Mouse (Mus musculus) ZHBTc4 (cell line): ENCODE data around the gene Plcl1.
"Not testable (repeated sequence)": the region's sequence is repeated elsewhere in the genome, so short reads cannot be mapped to it uniquely, and the experiment has no call there.

ENCODE experiments used
- DNase-seq: peaks from one replicate; pipeline ENCODE4 v3.0.0-alpha.2; 2011; ENCODE audit warnings: low read depth, low spot score

Plcl1 gene

GRCm38 (mm10) chr1:55438617-55439016, 32.9 kb downstream of the Plcl1 start:
- DNase-seq = no peak

GRCm38 (mm10) chr1:55445043-55445688, 39.4 kb downstream of the Plcl1 start:
- no peak for DNase-seq

- no peak for DNase-seq
These were observed 39.9 kb downstream of the Plcl1 start for GRCm38 (mm10) chr1:55445689-55446044.

DNA sequence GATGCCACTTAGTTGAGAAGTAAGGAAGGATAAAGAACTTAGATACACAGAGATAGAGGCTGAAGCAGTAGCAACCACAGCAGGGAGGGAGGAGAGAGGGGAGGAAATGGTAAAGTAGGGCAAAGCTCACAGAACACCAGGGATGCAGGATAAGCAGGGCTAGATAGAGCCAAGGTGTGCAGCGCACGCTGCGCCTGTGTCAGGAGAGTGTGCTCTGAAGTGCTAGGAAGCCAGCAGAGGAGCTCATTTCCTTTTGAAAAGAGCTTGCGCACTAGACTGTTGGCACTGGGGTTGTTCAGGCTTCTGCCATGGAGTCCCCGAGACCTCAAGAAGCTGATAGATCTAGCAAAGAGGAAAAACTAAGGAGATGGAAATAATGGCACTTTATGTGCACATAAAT, 40.6 kb downstream of the Plcl1 start:
- no peak for DNase-seq

- no peak for DNase-seq
These were observed 41.2 kb downstream of the Plcl1 start for GRCm38 (mm10) chr1:55446876-55447275.

GRCm38 (mm10) chr1:55447661-55448060, 41.9 kb downstream of the Plcl1 start:
- peak; percentile 54 for DNase-seq

DNA sequence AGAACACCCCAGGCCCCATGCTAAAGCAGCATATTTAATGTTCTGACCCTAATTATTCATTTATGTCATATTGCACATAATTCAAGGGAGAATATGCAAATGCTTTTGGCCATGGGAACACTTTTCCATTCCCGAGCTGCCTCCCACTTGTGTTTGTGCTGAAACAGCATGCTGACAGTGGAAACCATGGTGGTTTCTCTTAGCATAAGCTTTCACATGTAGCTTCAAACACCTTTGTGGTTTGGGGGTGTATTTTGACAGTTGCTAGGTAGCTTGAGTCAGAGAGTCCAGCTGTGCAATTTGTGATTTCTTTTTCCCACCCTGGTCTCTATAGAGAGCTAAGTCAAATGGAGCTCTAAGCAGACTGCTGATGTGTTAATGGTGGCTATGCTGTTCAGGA, 42.4 kb downstream of the Plcl1 start:
- DNase-seq = no peak

GRCm38 (mm10) chr1:55449779-55450178, 44.1 kb downstream of the Plcl1 start:
- DNase-seq = no peak

DNA sequence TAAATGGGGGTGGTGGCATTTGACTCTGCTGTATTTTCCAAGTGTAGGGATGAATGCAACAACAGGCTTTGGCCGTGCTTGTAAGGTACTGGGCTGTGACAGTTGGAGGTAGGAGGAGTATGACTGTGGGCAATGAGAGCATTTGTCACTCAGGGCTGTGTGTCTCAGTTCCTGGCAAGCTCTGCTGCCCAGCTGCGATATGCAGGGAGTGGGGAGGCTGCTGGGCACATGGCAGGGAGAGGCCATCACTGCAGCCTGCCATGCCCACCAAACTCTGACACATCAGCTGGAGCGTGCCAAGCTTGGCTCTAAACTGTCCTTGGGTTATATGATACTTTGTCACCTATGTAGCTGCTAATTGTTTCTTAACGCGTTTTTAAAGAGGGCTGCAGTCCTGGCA, 48.4 kb downstream of the Plcl1 start:
- DNase-seq = no peak

GRCm38 (mm10) chr1:55462301-55462700, 56.6 kb downstream of the Plcl1 start:
- no peak for DNase-seq

DNA sequence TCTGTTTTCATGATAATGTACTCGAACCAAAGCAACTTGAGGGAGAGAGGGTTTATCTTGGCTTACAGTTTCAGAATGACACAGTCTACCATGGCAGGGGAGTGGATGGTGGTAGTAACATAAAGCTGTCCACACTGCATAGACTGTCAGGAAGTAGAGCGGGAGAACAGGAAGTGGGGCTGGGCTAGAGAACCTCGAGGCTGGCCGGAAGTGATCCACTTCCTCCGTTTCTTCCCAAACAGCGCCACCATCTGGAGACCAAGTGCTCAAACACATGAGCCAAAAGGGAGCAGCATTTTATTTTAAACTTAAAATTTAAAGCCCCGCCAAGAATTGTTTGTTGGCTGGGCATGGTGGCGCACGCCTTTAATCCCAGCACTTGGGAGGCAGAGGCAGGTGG, 68.0 kb downstream of the Plcl1 start:
- DNase-seq = peak; percentile 47

- DNase-seq = no peak
These were observed 69.3 kb downstream of the Plcl1 start for GRCm38 (mm10) chr1:55474976-55475375.

- peak; percentile 34 for DNase-seq
These were observed 81.7 kb downstream of the Plcl1 start for GRCm38 (mm10) chr1:55487371-55487770.

GRCm38 (mm10) chr1:55488261-55488660, 82.5 kb downstream of the Plcl1 start:
- DNase-seq = no peak

GRCm38 (mm10) chr1:55489355-55489754, 83.6 kb downstream of the Plcl1 start:
- DNase-seq = no peak

DNA sequence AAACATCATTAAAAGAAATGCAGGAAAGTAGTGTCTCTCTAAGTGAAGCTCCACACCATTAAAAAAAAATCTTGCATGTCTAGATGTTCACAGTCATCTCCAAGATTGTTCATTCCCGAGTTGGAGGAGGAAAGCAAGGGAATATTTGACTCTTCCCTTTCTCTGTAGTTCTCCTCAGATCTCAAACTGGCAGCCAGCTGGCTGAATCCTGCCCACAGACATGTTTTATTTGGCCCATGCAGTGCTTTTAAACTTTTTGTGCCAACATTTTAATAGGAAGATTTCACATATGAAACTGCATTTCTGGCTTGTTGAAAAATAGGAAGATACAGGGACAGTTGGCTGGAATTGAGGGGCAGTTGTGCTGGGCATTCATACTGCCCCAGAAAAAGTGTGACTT, 94.2 kb downstream of the Plcl1 start:
- DNase-seq = no peak

DNA sequence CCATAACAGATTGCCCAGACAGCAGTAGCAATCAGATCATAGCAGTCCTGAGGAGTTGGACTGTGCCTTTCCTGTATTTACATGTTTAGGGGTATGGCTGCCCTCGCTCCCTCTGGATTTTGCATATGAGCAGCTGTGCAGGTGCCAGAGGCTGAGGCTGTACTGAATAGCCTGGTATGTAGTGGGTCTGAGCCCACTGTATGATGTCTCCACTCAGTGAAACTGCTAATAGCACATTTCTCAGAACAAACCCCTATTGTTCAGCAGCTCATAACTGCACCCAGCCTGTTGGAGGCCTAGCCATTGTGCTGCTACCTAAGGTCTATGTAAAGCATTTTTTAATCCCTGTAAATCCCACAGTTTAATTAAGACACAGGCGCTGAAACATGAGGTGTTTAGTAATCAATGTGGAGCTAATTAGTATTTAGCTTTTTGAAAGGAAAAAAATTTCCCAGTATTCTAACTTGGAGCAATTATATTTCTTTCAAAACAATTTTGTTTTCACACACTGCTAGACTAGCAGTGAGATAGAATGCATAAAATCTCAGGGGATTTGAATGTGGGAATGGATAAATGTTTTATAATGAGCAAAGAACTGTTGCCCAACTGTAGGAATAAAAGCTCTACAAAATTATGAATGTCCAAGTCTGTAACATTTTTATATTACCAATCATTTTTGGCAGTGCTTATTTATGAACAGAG, 95.4 kb downstream of the Plcl1 start:
- no peak for DNase-seq

DNA sequence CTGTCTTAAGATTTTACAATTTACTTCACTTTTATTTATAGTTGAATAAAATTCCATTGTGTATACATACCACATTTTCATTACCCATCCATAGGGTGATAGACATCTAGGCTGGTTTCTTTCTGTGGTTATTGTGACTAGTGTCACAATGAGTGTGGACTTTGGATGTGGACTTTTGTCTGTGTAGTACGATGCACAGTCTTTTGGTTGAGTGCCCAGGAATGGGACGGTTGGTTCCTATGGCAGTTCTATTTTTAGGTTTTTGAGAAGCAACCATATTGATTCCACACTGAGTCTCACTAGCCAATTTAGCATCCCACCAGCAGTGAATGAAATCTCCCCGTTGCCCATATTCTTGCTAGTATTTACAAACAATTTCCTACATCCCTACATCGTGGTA, 100.1 kb downstream of the Plcl1 start:
- no peak for DNase-seq

DNA sequence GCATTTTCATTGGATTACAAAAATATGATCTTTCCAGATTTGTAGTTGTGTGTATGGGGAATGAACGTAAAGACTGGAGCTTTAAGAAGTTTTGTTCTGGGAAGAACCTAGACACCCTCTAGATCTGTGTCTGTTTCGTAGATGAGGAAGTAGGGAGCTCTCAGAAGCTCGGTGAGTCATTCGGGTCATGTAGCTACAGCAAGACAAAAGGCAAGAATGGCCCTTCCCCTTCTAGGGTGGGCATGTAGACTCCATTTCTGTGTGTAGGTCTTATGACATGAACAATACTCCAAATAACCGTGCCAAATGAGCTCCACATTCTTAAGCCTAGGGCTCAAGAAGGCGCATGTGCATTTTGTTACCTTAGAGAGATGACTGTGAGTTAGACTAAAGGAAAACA, 101.3 kb downstream of the Plcl1 start:
- no peak for DNase-seq

- DNase-seq = no peak
These were observed 103.9 kb downstream of the Plcl1 start for GRCm38 (mm10) chr1:55509587-55509986.

DNA sequence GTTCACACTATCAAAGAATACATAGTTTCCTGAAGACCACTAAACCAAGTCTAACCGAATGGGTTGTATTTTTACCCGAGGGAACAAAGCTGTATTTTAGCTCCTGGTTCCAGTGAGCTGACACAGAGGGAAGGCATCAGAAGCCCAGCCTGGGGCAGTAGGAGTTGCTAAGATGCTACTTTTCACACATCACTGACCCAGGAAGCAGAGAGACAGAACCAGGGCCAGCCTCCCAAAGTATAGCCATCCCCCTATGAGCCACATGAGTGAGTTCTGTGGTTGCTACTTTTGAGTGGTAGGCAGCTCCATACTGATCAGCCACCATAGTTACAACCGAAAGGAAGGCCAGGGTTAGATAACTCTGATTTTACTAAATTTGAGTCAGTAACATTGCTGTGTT, 106.4 kb downstream of the Plcl1 start:
- DNase-seq = no peak

- not testable (repeated sequence) for DNase-seq
These were observed 107.1 kb downstream of the Plcl1 start for GRCm38 (mm10) chr1:55512799-55513198.

- no peak for DNase-seq
These were observed 111.5 kb downstream of the Plcl1 start for GRCm38 (mm10) chr1:55517182-55517581.

GRCm38 (mm10) chr1:55523966-55524365, 118.2 kb downstream of the Plcl1 start:
- no peak for DNase-seq
